Mouse (Mus musculus) midbrain, embryonic 11.5 days (tissue): ENCODE data around the gene Taf3. TPM values are rescaled to one million over a fixed set of nuclear protein-coding genes. Genes with fewer than 3 reads are reported as not detected.

ENCODE experiments used
- ATAC-seq: fragments of 200-750 bp; cut with Nextera tagmentation; 2 replicates; pipeline ENCODE4 v1.8.0; 2017; ENCODE audit warnings: moderate TSS enrichment, moderate library complexity; ENCODE audit not compliant: low FRiP score
- DNase-seq: peaks from one replicate; pipeline ENCODE4 v3.0.0; 2015; ENCODE audit warnings: low spot score; ENCODE audit errors: missing footprints
- H3K27ac ChIP-seq: fragments of 300-500 bp; sonication (generic); 2 replicates; pipeline ENCODE4 v1.5.1; 2014; ENCODE audit warnings: low read depth, low read length
- H3K27me3 ChIP-seq: fragments of 300-500 bp; sonication (generic); 2 replicates; pipeline ENCODE4 v1.6.1; 2014; ENCODE audit warnings: mild to moderate bottlenecking, low read length, moderate library complexity, mixed read lengths; ENCODE audit not compliant: control insufficient read depth, insufficient read depth
- H3K36me3 ChIP-seq: fragments of 300-500 bp; sonication (generic); 2 replicates; pipeline ENCODE4 v1.6.1; 2014; ENCODE audit warnings: mild to moderate bottlenecking, low read length, moderate library complexity, mixed read lengths; ENCODE audit not compliant: control insufficient read depth, insufficient read depth
- H3K4me1 ChIP-seq: fragments of 300-500 bp; sonication (generic); 2 replicates; pipeline ENCODE4 v1.6.1; 2014; ENCODE audit warnings: low read length; ENCODE audit not compliant: control insufficient read depth, insufficient read depth
- H3K4me2 ChIP-seq: fragments of 300-500 bp; sonication (generic); 2 replicates; pipeline ENCODE4 v1.6.1; 2014; ENCODE audit warnings: mild to moderate bottlenecking, moderate library complexity
- H3K4me3 ChIP-seq: fragments of 300-500 bp; sonication (generic); 2 replicates; pipeline ENCODE4 v1.5.1; 2014; ENCODE audit warnings: low read depth, low read length
- H3K9ac ChIP-seq: fragments of 300-500 bp; sonication (generic); 2 replicates; pipeline ENCODE4 v1.6.1; 2014; ENCODE audit warnings: low read length
- H3K9me3 ChIP-seq: fragments of 300-500 bp; sonication (generic); 2 replicates; pipeline ENCODE4 v1.6.1; 2016; ENCODE audit warnings: low read length; ENCODE audit not compliant: control insufficient read depth
- WGBS: fragments of 180-500 bp; shearing (Covaris S2); extraction: QIAGEN DNeasy Blood & Tissue Kit; methylation state at CpG from one replicate; pipeline ENCODE4 v1.1.7; 2014; 5-methylcytosine and 5-hydroxymethylcytosine counted together
- polyA plus RNA-seq: library from polyadenylated mRNA; unstranded; fragments of >200 nt; fragmentation: Nextera tagmentation; extraction: Ambion mirVana; gene quantifications from 2 replicates; pipeline ENCODE4 v1.2.1, GENCODE M21; 2014

The Taf3 gene
- polyA plus RNA-seq, 1 experiment from 2014 or later = 17.0 TPM

DNA sequence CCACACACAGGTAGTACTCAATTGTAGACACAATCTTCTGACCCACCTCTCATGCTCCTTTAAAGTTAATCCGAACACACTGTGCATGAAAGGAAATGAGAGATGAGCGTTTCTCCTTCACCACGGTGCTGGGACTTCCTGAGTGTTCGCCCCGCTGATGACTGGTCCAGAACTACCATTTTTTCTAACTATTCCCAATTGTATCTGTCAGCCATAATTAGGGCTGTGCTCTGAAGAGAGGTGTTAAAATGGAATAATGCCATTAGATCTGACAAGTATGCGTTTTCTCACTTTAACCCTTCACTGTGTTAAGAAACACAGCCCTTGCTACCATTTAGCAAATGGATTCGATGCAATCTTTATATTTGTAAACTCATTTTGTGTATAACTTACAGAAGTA is 18.6 kb downstream of the Taf3 start:
- 90% methylated on average over 7 of the region's 7 CpGs for WGBS
- no peak for ATAC-seq

DNA sequence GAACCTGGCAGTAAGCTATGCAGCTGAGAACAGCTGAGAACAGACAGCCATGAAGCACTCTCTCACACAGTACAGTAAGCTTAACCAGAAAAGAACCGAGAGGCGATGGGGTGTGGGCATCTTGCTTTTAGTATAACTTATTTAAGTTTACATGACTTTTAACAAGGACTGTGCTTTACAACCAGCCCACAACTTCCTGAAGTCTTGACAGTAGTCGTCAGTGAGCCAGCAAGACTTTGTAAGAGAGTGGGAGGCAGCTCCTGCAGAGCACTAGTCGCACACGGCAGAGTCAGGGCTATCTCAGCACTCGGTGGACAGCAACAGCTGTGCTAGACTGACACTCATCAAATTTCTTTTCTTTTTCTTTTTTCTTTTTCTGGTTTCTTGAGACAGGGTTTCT is 24.1 kb downstream of the Taf3 start:
- Histone ChIP-seq H3K9ac (no peak overlapping the region), H3K27ac (no peak overlapping the region), H3K36me3 (no peaks in the 10 kb centered on the region), H3K9me3 (no peaks in the 10 kb centered on the region), H3K4me1 (no peaks in the 10 kb centered on the region), H3K4me3 (no peak overlapping the region), H3K4me2 (no peak overlapping the region), H3K27me3 (no peaks in the 10 kb centered on the region)
- ATAC-seq (no peak), DNase-seq (no peak)
- 90% methylated on average over 6 of the region's 6 CpGs for WGBS

More for the DNA sequence above, 18.6 kb downstream of the Taf3 start:
- no peak overlapping the region for H3K27ac ChIP-seq
- H3K9ac ChIP-seq = no peak overlapping the region
- no peaks in the 10 kb centered on the region for H3K27me3 ChIP-seq
- H3K9me3 ChIP-seq = no peaks in the 10 kb centered on the region
- no peak for DNase-seq
- no peak overlapping the region for H3K4me3 ChIP-seq
- no peaks in the 10 kb centered on the region for H3K36me3 ChIP-seq
- H3K4me2 ChIP-seq = no peak overlapping the region
- H3K4me1 ChIP-seq = no peaks in the 10 kb centered on the region

GRCm38 (mm10) chr2:10021296-10021695 is 27.1 kb downstream of the Taf3 start:
- H3K9me3 ChIP-seq = no peaks in the 10 kb centered on the region
- H3K27ac ChIP-seq = no peak overlapping the region

GRCm38 (mm10) chr2:10014951-10015635 is 33.3 kb downstream of the Taf3 start:
- 86% methylated on average over 10 of the region's 10 CpGs for WGBS

More at GRCm38 (mm10) chr2:10021296-10021695, 27.1 kb downstream of the Taf3 start:
- Histone ChIP-seq H3K4me2 (no peak overlapping the region), H3K4me3 (no peak overlapping the region), H3K9ac (no peak overlapping the region), H3K36me3 (no peaks in the 10 kb centered on the region), H3K4me1 (no peaks in the 10 kb centered on the region), H3K27me3 (no peaks in the 10 kb centered on the region)
- WGBS = 91% methylated on average over 11 of the region's 11 CpGs
- DNase-seq (no peak), ATAC-seq (no peak)

GRCm38 (mm10) chr2:10010263-10010909 is 38.0 kb downstream of the Taf3 start:
- Histone ChIP-seq H3K27ac (no peak overlapping the region), H3K9ac (no peak overlapping the region), H3K4me2 (no peak overlapping the region), H3K4me3 (no peak overlapping the region), H3K36me3 (no peaks in the 10 kb centered on the region), H3K27me3 (no peaks in the 10 kb centered on the region), H3K4me1 (no peaks in the 10 kb centered on the region), H3K9me3 (no peaks in the 10 kb centered on the region)
- WGBS = 38% methylated on average over 7 of the region's 7 CpGs
- peak; percentile 57; the same call in 1 of the 2 replicates for ATAC-seq
- DNase-seq = no peak

More at GRCm38 (mm10) chr2:10014951-10015635, 33.3 kb downstream of the Taf3 start:
- Histone ChIP-seq H3K9me3 (no peaks in the 10 kb centered on the region), H3K27me3 (no peaks in the 10 kb centered on the region), H3K27ac (no peak overlapping the region), H3K36me3 (no peaks in the 10 kb centered on the region), H3K4me2 (no peak overlapping the region), H3K9ac (no peak overlapping the region), H3K4me3 (no peak overlapping the region), H3K4me1 (no peaks in the 10 kb centered on the region)
- DNase-seq (no peak), ATAC-seq (no peak)

- Histone ChIP-seq H3K9ac (no peak overlapping the region), H3K27me3 (no peaks in the 10 kb centered on the region), H3K4me2 (no peak overlapping the region), H3K4me3 (no peak overlapping the region), H3K9me3 (no peaks in the 10 kb centered on the region), H3K27ac (no peak overlapping the region), H3K4me1 (no peaks in the 10 kb centered on the region), H3K36me3 (no peaks in the 10 kb centered on the region)
- no peak for DNase-seq
- WGBS = 83% methylated on average over 13 of the region's 13 CpGs
- no peak for ATAC-seq
These were observed 38.6 kb downstream of the Taf3 start for GRCm38 (mm10) chr2:10009671-10010254.

- Histone ChIP-seq H3K4me1 (no peaks in the 10 kb centered on the region), H3K4me2 (no peak overlapping the region), H3K27ac (no peak overlapping the region), H3K9ac (no peak overlapping the region), H3K9me3 (no peaks in the 10 kb centered on the region), H3K27me3 (no peaks in the 10 kb centered on the region), H3K36me3 (no peaks in the 10 kb centered on the region), H3K4me3 (no peak overlapping the region)
- DNase-seq (no peak), ATAC-seq (no peak)
- WGBS = 83% methylated on average over 4 of the region's 4 CpGs
These were observed 39.8 kb downstream of the Taf3 start for GRCm38 (mm10) chr2:10008593-10008992.

DNA sequence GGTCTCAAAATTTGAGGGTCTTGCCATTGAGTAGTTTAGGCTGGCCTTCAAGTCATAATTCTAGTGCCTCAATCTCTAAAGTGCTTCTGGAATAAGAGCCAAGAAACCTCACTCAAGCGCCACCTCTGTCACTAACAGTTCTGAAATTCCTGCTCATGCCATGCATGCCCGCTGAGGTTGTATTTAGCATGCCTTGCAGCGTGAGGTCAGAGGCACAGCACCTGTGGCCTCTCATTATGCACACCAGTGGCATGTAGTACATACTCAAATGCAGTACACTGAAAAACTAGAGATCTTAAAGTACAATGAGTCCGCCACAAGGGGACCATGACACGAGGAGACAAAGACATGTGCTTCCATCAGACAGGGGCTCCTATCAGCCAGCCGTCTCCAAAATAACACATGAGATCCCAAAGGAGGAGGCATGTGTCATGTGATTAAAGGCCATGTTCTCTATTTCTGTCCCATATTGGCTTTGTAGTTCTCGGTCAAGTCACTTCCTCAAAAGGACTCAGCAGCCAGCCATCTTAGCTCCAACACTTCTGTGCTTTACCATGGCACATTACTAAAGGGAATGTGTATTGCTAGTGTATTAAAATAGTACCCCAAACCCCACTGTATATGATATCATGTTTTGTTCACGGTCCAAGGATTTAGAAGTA is 43.3 kb downstream of the Taf3 start:
- no peak overlapping the region for H3K27ac ChIP-seq
- no peaks in the 10 kb centered on the region for H3K36me3 ChIP-seq
- H3K4me2 ChIP-seq = no peak overlapping the region
- ATAC-seq (no peak), DNase-seq (no peak)
- H3K27me3 ChIP-seq = no peaks in the 10 kb centered on the region
- no peaks in the 10 kb centered on the region for H3K4me1 ChIP-seq
- H3K9ac ChIP-seq = no peak overlapping the region
- WGBS = 86% methylated on average over 8 of the region's 8 CpGs
- H3K9me3 ChIP-seq = no peaks in the 10 kb centered on the region
- no peak overlapping the region for H3K4me3 ChIP-seq

DNA sequence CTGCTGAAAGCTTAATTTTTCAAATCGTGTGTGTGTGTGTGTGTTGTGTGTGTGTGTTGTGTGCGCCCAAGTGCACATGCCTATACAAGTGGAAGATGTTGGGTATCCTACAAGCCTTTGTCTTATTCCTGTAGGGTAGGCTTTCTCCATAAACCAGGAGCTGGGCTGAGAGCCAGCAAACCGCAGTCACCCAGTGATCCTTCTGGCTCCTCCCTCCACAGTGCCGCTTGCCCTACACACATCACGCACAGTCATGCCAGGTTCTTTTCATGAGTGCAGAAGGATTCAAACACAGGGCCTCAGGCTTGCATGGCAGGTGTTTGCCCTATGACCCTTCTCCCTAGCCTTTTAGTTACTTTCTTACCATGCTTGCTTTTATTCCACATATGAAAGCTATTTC is 45.0 kb downstream of the Taf3 start:
- no peaks in the 10 kb centered on the region for H3K27me3 ChIP-seq
- no peaks in the 10 kb centered on the region for H3K9me3 ChIP-seq
- H3K36me3 ChIP-seq = no peaks in the 10 kb centered on the region
- ATAC-seq (no peak), DNase-seq (no peak)
- no peaks in the 10 kb centered on the region for H3K4me1 ChIP-seq
- WGBS = 96% methylated on average over 5 of the region's 5 CpGs
- no peak overlapping the region for H3K9ac ChIP-seq
- no peak overlapping the region for H3K4me3 ChIP-seq
- no peak overlapping the region for H3K27ac ChIP-seq
- H3K4me2 ChIP-seq = no peak overlapping the region
